Mouse (Mus musculus): Measurements from ENCODE around the gene Mmp28.

GRCm38 (mm10) chr11:83445001-83445400 is 17.9 kb downstream of the Mmp28 start:
- no peak for TF ChIP-seq POLR2A (IDR thresholded peaks at IDR 0.05; ENCODE audit: insufficient read length, low read depth)
- TF ChIP-seq MAX (IDR thresholded peaks at IDR 0.05; ENCODE audit: low read depth), result no peak
- no peak for TF ChIP-seq CEBPB (IDR thresholded peaks at IDR 0.05; ENCODE audit: insufficient read depth, poor library complexity, severe bottlenecking)
